Comparison of ENCODE assay signal across 14 mouse cellular contexts in genomic region chr19:10520355-10520754, GRCm38 (mm10). TPM values are rescaled to one million over a fixed set of nuclear protein-coding genes. Genes with fewer than 3 reads are reported as not detected.
DNase-seq lines count a peak whose midpoint lies in the region; ATAC-seq and TF ChIP-seq lines count a peak whose summit lies in the region.
"Had no signal": no experiment of that assay in that cellular context is flagged by ENCODE, and none has a peak within 500 bp of the region (broad histone marks: within the 10 kb centered on the region; RNA-seq: fewer than 3 reads in every experiment).

No protein-coding gene starts in this region.

- intact Hi-C loops in gastrocnemius, postnatal 36 days (cut with DNase I), result no loop called here

- 50% methylated on average over 1 of the region's 1 CpGs for WGBS in intestine, postnatal 0 days
- WGBS in intestine, embryonic 16.5 days, result 53% methylated on average over 1 of the region's 1 CpGs
- 80% methylated on average over 1 of the region's 1 CpGs for WGBS in thymus, adult 2 months
- 67% methylated on average over 1 of the region's 1 CpGs for WGBS in bone marrow, adult 2 months
- 66% methylated on average over 1 of the region's 1 CpGs for WGBS in small intestine, adult 2 months
- 42% methylated on average over 1 of the region's 1 CpGs for WGBS in hindbrain, embryonic 14.5 days

- no peaks in the 10 kb centered on the region for H3K27me3 ChIP-seq in intestine, postnatal 0 days (replicated peaks; ENCODE audit: control insufficient read depth, insufficient read depth, low read length)
- H3K27me3 ChIP-seq in intestine, embryonic 16.5 days (replicated peaks; ENCODE audit: control insufficient read depth, insufficient read depth, low read length), result no peaks in the 10 kb centered on the region
- no peaks in the 10 kb centered on the region for H3K27me3 ChIP-seq in thymus, adult 2 months (ENCODE audit: control insufficient read depth, insufficient read depth, low read length)
- no peaks in the 10 kb centered on the region for H3K27me3 ChIP-seq in small intestine, adult 2 months (ENCODE audit: control insufficient read depth, insufficient read depth, low read length)
- no peaks in the 10 kb centered on the region for H3K27me3 ChIP-seq in hindbrain, embryonic 14.5 days (ENCODE audit: control insufficient read depth, insufficient read depth, low read length)
- H3K27me3 ChIP-seq: neural tube, embryonic 13.5 days; stomach, embryonic 15.5 days had no signal

- no peak for ATAC-seq in intestine, postnatal 0 days
- no peak for ATAC-seq in intestine, embryonic 16.5 days
- no peak for ATAC-seq in hindbrain, embryonic 14.5 days (ENCODE audit: low FRiP score)

- no peak overlapping the region for H3K4me2 ChIP-seq in intestine, postnatal 0 days (replicated peaks; ENCODE audit: low read depth)
- no peak overlapping the region for H3K4me2 ChIP-seq in intestine, embryonic 16.5 days (ENCODE audit: low read depth, low read length)
- H3K4me2 ChIP-seq in hindbrain, embryonic 14.5 days (replicated peaks), result no peak overlapping the region
- H3K4me2 ChIP-seq: neural tube, embryonic 13.5 days; stomach, embryonic 15.5 days had no signal

- no peaks in the 10 kb centered on the region for H3K9me3 ChIP-seq in intestine, postnatal 0 days (ENCODE audit: control insufficient read depth)
- H3K9me3 ChIP-seq in intestine, embryonic 16.5 days (ENCODE audit: control insufficient read depth, low read length), result no peaks in the 10 kb centered on the region
- no peaks in the 10 kb centered on the region for H3K9me3 ChIP-seq in hindbrain, embryonic 14.5 days (ENCODE audit: control insufficient read depth, low read length)
- H3K9me3 ChIP-seq: neural tube, embryonic 13.5 days; stomach, embryonic 15.5 days had no signal

- H3K36me3 ChIP-seq in intestine, postnatal 0 days (ENCODE audit: control insufficient read depth, insufficient read depth), result peaks cover 17% of the 10 kb centered on the region
- peaks cover 15% of the 10 kb centered on the region for H3K36me3 ChIP-seq in intestine, embryonic 16.5 days (ENCODE audit: control insufficient read depth, insufficient read depth, low read length)
- peaks cover 23% of the 10 kb centered on the region for H3K36me3 ChIP-seq in thymus, adult 2 months (ENCODE audit: control insufficient read depth, insufficient read depth, low read length)
- H3K36me3 ChIP-seq in small intestine, adult 2 months (ENCODE audit: control insufficient read depth, insufficient read depth, low read length), result peaks cover 20% of the 10 kb centered on the region
- H3K36me3 ChIP-seq in hindbrain, embryonic 14.5 days (replicated peaks; ENCODE audit: control insufficient read depth, insufficient read depth), result peaks cover 20% of the 10 kb centered on the region

- no peak overlapping the region for H3K27ac ChIP-seq in intestine, postnatal 0 days (ENCODE audit: low read depth, low read length)
- H3K27ac ChIP-seq in intestine, embryonic 16.5 days (ENCODE audit: low read length), result no peak overlapping the region
- H3K27ac ChIP-seq in thymus, adult 2 months (ENCODE audit: control insufficient read depth, insufficient read depth, low read length), result no peak overlapping the region
- H3K27ac ChIP-seq in bone marrow, adult 2 months (ENCODE audit: control insufficient read depth, insufficient read depth, low read depth, low read length, poor library complexity), result no peak overlapping the region
- H3K27ac ChIP-seq in small intestine, adult 2 months (ENCODE audit: insufficient read depth, low read depth, low read length), result no peak overlapping the region
- H3K27ac ChIP-seq in hindbrain, embryonic 14.5 days, result no peak overlapping the region
- H3K27ac ChIP-seq: neural tube, embryonic 13.5 days; stomach, embryonic 15.5 days had no signal

- TF ChIP-seq CTCF in intestine, postnatal 0 days (IDR thresholded peaks at IDR 0.05; ENCODE audit: low read depth), result peak; percentile 70
- no peak for TF ChIP-seq CTCF in thymus, adult 2 months (IDR thresholded peaks at IDR 0.05; ENCODE audit: borderline replicate concordance, control insufficient read depth, extremely low read depth, insufficient read depth, low read length, poor library complexity)
- 0 out of 2 replicates have a peak, but pooled peaks have one; percentile 2 for TF ChIP-seq CTCF in bone marrow, adult 2 months (IDR thresholded peaks at IDR 0.05; ENCODE audit: control insufficient read depth, insufficient read depth, low read length)
- TF ChIP-seq CTCF in small intestine, adult 2 months (IDR thresholded peaks at IDR 0.05; ENCODE audit: extremely low read depth, insufficient read length, insufficient replicate concordance, low read depth, low read length), result 0 out of 2 replicates have a peak, but pooled peaks have one; percentile 8

- H3K4me1 ChIP-seq in intestine, postnatal 0 days (replicated peaks; ENCODE audit: control insufficient read depth, insufficient read depth, low read length), result no peaks in the 10 kb centered on the region
- H3K4me1 ChIP-seq in intestine, embryonic 16.5 days (ENCODE audit: control insufficient read depth, insufficient read depth, low read length), result peaks cover 7% of the 10 kb centered on the region
- no peaks in the 10 kb centered on the region for H3K4me1 ChIP-seq in thymus, adult 2 months (replicated peaks; ENCODE audit: control insufficient read depth, insufficient read depth, low read length)
- no peaks in the 10 kb centered on the region; the same call in none of the 2 replicates for H3K4me1 ChIP-seq in bone marrow, adult 2 months (ENCODE audit: control insufficient read depth, insufficient read depth, low read length)
- H3K4me1 ChIP-seq in small intestine, adult 2 months (ENCODE audit: control insufficient read depth, insufficient read depth, insufficient read length, low read length), result no peaks in the 10 kb centered on the region
- H3K4me1 ChIP-seq in hindbrain, embryonic 14.5 days (replicated peaks; ENCODE audit: control insufficient read depth, insufficient read depth, low read length), result 0 out of 2 replicates have a peak, but pooled peaks cover 9% of the 10 kb centered on the region

- no peak overlapping the region for H3K4me3 ChIP-seq in intestine, postnatal 0 days (ENCODE audit: low read depth, low read length)
- H3K4me3 ChIP-seq in intestine, embryonic 16.5 days (ENCODE audit: low read length), result no peak overlapping the region
- no peak overlapping the region for H3K4me3 ChIP-seq in thymus, adult 2 months (ENCODE audit: control insufficient read depth, insufficient read depth, low read length)
- H3K4me3 ChIP-seq in bone marrow, adult 2 months (replicated peaks; ENCODE audit: control insufficient read depth, low read depth, low read length), result no peak overlapping the region
- no peak overlapping the region for H3K4me3 ChIP-seq in small intestine, adult 2 months (ENCODE audit: low read depth, low read length)
- H3K4me3 ChIP-seq in hindbrain, embryonic 14.5 days (replicated peaks; ENCODE audit: low read length), result no peak overlapping the region
- H3K4me3 ChIP-seq: erythroblast, embryonic 14.5 days; neural tube, embryonic 13.5 days; stomach, embryonic 15.5 days had no signal

- H3K9ac ChIP-seq in intestine, postnatal 0 days (ENCODE audit: low read depth, low read length), result no peak overlapping the region
- no peak overlapping the region for H3K9ac ChIP-seq in intestine, embryonic 16.5 days (ENCODE audit: low read depth, low read length)
- no peak overlapping the region for H3K9ac ChIP-seq in hindbrain, embryonic 14.5 days
- H3K9ac ChIP-seq: neural tube, embryonic 13.5 days; stomach, embryonic 15.5 days had no signal

- DNase-seq in thymus, adult 2 months, result peak; percentile 16
- no peak for DNase-seq in thymus, postnatal 36 days
- no peak for DNase-seq in gastrocnemius, postnatal 36 days
- no peak for DNase-seq in hindbrain, embryonic 14.5 days (ENCODE audit: low spot score)
- DNase-seq: adrenal gland, adult 2 months had no signal

- no peak for TF ChIP-seq POLR2A in thymus, adult 2 months (IDR thresholded peaks at IDR 0.05; ENCODE audit: control insufficient read depth, extremely low read depth, insufficient read depth, low read length, poor library complexity)
- no peak for TF ChIP-seq POLR2A in bone marrow, adult 2 months (IDR thresholded peaks at IDR 0.05; ENCODE audit: borderline replicate concordance, control insufficient read depth, low read depth, low read length)
- TF ChIP-seq POLR2A in small intestine, adult 2 months (IDR thresholded peaks at IDR 0.05; ENCODE audit: low read depth, low read length), result no peak

RNA-seq across cellular contexts. Expression of gene Cpsf7, which starts 4.7 kb away (rescaled TPM):
- 17.7 and 18.1 TPM in 2 replicates for polyA plus RNA-seq in intestine, postnatal 0 days (2015; fragmentation: Nextera tagmentation; extraction: Ambion mirVana)
- polyA plus RNA-seq in intestine, embryonic 16.5 days (2015; fragmentation: Nextera tagmentation; extraction: Ambion mirVana), result 29.7 and 30.9 TPM in 2 replicates
- polyA plus RNA-seq in thymus, adult 2 months (2012; rRNA removed), result 106 and 113 TPM in 2 replicates
- polyA plus RNA-seq in bone marrow, adult 2 months (2011; ENCODE audit: insufficient read depth, insufficient read length, low replicate concordance, missing spikeins), result 46.7 and 87.1 TPM in 2 replicates
- polyA plus RNA-seq in small intestine, adult 2 months (2012; rRNA removed), result 11.1 and 24.9 TPM in 2 replicates
- total RNA-seq in gastrocnemius, postnatal 36 days (2021), result 10 to 100 TPM; 15.7 to 19.1 TPM
- polyA plus RNA-seq in hindbrain, embryonic 14.5 days (2014; fragmentation: Nextera tagmentation; extraction: Ambion mirVana), result 57.5 and 63.4 TPM in 2 replicates

RNA-seq across cellular contexts. Expression of gene Sdhaf2, which starts 5.6 kb away (rescaled TPM):
- 42.5 and 46.3 TPM in 2 replicates for polyA plus RNA-seq in intestine, postnatal 0 days (2015; fragmentation: Nextera tagmentation; extraction: Ambion mirVana)
- polyA plus RNA-seq in intestine, embryonic 16.5 days (2015; fragmentation: Nextera tagmentation; extraction: Ambion mirVana), result 57.4 and 60.9 TPM in 2 replicates
- polyA plus RNA-seq in thymus, adult 2 months (2012; rRNA removed), result 42.1 and 42.2 TPM in 2 replicates
- 23.6 and 31.2 TPM in 2 replicates for polyA plus RNA-seq in bone marrow, adult 2 months (2011; ENCODE audit: insufficient read depth, insufficient read length, low replicate concordance, missing spikeins)
- polyA plus RNA-seq in small intestine, adult 2 months (2012; rRNA removed), result 10.3 and 17.1 TPM in 2 replicates
- total RNA-seq in gastrocnemius, postnatal 36 days (2021), result 10 to 100 TPM; 49.3 to 49.6 TPM
- polyA plus RNA-seq in hindbrain, embryonic 14.5 days (2014; fragmentation: Nextera tagmentation; extraction: Ambion mirVana), result 67.6 and 68.4 TPM in 2 replicates

RNA-seq across cellular contexts. Expression of gene Tmem216, which starts 35.7 kb away (rescaled TPM):
- polyA plus RNA-seq in intestine, postnatal 0 days (2015; fragmentation: Nextera tagmentation; extraction: Ambion mirVana), result 11.0 and 12.2 TPM in 2 replicates
- 25.9 and 28.4 TPM in 2 replicates for polyA plus RNA-seq in intestine, embryonic 16.5 days (2015; fragmentation: Nextera tagmentation; extraction: Ambion mirVana)
- 14.8 and 22.2 TPM in 2 replicates for polyA plus RNA-seq in thymus, adult 2 months (2012; rRNA removed)
- 18.5 and 25.1 TPM in 2 replicates for polyA plus RNA-seq in bone marrow, adult 2 months (2011; ENCODE audit: insufficient read depth, insufficient read length, low replicate concordance, missing spikeins)
- polyA plus RNA-seq in small intestine, adult 2 months (2012; rRNA removed), result 3.2 and 3.7 TPM in 2 replicates
- total RNA-seq in gastrocnemius, postnatal 36 days (2021), result 1 to 10 TPM; 1.8 to 2.7 TPM
- polyA plus RNA-seq in hindbrain, embryonic 14.5 days (2014; fragmentation: Nextera tagmentation; extraction: Ambion mirVana), result 53.3 and 59.6 TPM in 2 replicates

RNA-seq across cellular contexts. Expression of gene Ppp1r32, which starts 37.6 kb away (rescaled TPM):
- 26.1 and 27.8 TPM in 2 replicates for polyA plus RNA-seq in intestine, postnatal 0 days (2015; fragmentation: Nextera tagmentation; extraction: Ambion mirVana)
- polyA plus RNA-seq in intestine, embryonic 16.5 days (2015; fragmentation: Nextera tagmentation; extraction: Ambion mirVana), result 2.0 and 3.4 TPM in 2 replicates
- polyA plus RNA-seq in thymus, adult 2 months (2012; rRNA removed), result 2.0 and 2.1 TPM in 2 replicates
- polyA plus RNA-seq in bone marrow, adult 2 months (2011; ENCODE audit: insufficient read depth, insufficient read length, low replicate concordance, missing spikeins), result 1.00 and 2.9 TPM in 2 replicates
- 0.41 and 0.87 TPM in 2 replicates for polyA plus RNA-seq in small intestine, adult 2 months (2012; rRNA removed)
- total RNA-seq in gastrocnemius, postnatal 36 days (2021), result under 1 TPM; 0.46 to 0.49 TPM
- 1.9 and 2.8 TPM in 2 replicates for polyA plus RNA-seq in hindbrain, embryonic 14.5 days (2014; fragmentation: Nextera tagmentation; extraction: Ambion mirVana)
- polyA plus RNA-seq: heart, embryonic 14.5 days; liver, embryonic 16.5 days had no signal

RNA-seq across cellular contexts. Expression of gene Cyb561a3, which starts 56.6 kb away (rescaled TPM):
- polyA plus RNA-seq in intestine, postnatal 0 days (2015; fragmentation: Nextera tagmentation; extraction: Ambion mirVana), result 23.2 and 24.3 TPM in 2 replicates
- 22.5 and 23.0 TPM in 2 replicates for polyA plus RNA-seq in intestine, embryonic 16.5 days (2015; fragmentation: Nextera tagmentation; extraction: Ambion mirVana)
- polyA plus RNA-seq in thymus, adult 2 months (2012; rRNA removed), result 87.9 and 93.7 TPM in 2 replicates
- 17.7 and 34.4 TPM in 2 replicates for polyA plus RNA-seq in bone marrow, adult 2 months (2011; ENCODE audit: insufficient read depth, insufficient read length, low replicate concordance, missing spikeins)
- 18.1 and 31.6 TPM in 2 replicates for polyA plus RNA-seq in small intestine, adult 2 months (2012; rRNA removed)
- total RNA-seq in gastrocnemius, postnatal 36 days (2021), result 1 to 10 TPM; 5.4 to 5.8 TPM
- 21.8 and 23.8 TPM in 2 replicates for polyA plus RNA-seq in hindbrain, embryonic 14.5 days (2014; fragmentation: Nextera tagmentation; extraction: Ambion mirVana)
